Mouse (Mus musculus): ENCODE results near the gene Cyp4f14.

GRCm38 (mm10) chr17:32946716-32947115 is 29.6 kb upstream of the Cyp4f14 start:
- TF ChIP-seq CTCF (IDR thresholded peaks at IDR 0.05; ENCODE audit: low read depth) (no peak), EP300 (IDR thresholded peaks at IDR 0.05; ENCODE audit: low read depth) (no peak)
